Mouse (Mus musculus): Measurements from ENCODE around the gene Arf4.
A peak's percentile ranks its signal among the peaks of the same experiment; 100 is the strongest.
"Not testable (repeated sequence)": the region's sequence is repeated elsewhere in the genome, so short reads cannot be mapped to it uniquely, and the experiment has no call there.

The Arf4 gene

DNA sequence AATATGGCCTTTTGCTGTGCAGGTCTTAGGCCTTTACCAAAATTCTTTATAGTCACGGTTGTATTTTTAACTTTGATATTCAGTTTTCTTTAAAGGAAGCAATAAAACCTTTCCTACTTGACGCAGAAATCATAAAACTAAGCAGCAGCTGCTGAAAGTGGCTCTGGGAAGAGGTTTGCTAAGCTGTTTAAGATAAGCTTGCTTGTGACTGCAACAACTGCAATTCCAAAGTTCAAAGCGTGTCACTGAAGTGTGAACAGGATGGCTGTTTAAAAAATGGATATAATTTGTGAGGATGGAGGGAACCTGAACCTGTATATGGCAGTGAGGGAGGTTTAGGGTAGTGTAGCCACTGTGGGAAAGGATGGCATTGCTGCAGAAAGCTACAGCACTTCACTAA is 24.1 kb downstream of the Arf4 start:
- DNase-seq (ENCODE audit: low spot score in 2 of 2) = no peak

DNA sequence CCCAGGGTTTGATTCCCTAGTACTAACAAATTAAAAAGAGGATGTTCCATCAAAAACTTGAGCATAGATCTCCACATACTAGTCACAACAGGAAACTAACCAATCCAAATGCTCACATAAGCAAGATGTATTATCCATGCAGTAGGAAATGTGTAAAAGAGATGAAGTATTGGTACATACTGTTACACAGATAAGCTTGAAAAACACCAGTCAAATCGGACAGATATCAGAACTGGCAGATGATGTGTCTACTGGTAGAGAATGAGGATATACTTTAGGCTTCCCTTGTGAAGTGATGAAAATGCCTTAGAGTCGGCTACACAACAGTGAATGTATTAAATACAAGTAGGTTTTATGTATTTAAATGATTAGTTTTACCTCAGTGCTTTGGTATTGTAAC is 24.6 kb downstream of the Arf4 start:
- no peak for DNase-seq (ENCODE audit: low spot score in 2 of 2)

DNA sequence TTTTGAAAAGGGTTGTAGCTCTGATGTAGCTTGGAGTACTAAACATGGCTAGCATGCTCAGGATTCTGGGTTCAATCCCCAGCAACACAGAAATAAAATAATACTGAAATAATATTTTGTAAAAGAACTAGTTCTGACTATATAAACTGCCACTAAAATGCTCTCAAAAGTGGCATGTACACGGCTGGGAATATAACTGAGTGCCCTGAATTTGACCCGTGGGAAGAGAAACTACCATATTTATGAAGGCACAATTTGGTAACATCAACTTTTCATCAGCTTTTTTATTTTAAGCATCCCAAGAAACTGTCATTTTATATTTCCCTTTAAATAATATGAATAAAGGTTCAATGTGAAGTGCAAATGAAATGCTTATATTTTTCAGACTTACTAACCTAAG is 26.0 kb downstream of the Arf4 start:
- DNase-seq (ENCODE audit: low spot score in 2 of 2) = no peak

DNA sequence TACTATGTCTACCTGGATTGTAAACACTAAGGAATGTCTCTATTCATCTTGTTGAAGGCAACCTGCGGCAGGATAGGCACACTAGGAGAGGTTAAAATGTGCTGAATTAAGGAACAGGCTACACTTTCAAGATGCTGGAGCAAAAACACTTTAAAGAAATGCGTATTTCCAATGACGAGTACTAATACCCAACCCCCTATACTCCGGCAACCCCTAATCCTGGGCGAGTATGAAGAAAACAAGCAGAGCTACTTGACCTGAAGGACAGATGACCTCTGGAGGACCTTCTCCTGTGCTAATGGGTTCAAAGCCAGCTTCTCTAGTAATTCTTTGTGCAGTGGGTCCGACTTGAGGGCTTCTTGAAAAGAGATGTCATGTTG is 30.1 kb downstream of the Arf4 start:
- DNase-seq (ENCODE audit: low spot score in 2 of 2) = no peak

DNA sequence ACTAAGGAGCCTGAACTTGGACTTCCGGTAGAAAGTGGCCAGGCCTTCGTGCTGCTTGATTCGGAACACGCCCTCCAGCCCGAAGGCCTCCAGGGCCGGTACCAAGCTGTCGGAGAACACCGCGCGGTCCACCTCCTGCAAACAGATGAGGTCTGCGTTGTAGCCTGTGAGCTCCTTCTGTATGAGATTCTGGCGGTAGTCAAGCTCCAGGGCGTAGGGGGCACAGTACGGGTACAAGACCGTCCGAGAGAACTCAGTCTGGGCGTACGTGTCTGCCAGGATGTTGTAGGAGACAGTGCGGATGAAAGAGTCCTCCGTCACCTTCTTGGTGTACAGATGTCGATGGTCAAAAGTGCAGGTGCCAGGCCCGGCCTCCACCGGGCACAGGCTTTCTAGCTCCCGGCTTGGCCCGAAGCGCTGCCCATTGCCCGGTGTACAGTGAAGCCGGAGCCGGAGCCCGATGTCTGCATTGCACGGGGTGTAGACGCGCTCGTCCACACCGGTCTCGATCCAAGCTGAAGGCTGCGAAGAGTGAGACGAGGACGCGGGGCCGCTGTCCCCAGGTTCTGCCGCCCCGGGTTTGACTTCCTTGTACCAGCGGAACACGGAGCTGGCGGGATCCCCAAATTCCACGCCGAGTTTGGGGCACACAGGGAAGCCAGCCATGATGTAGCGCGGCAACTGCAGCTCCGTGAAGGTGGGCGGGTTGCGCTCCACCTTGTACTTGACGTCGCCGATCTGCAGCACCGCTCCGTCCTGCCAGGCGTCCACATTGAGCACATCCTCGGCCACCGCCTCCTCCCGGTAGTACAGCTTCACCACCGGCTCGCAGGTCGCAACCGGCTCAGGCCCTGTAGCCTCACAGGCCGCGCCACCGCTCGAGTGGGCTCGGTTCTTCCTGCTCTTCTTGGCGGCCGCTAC is 30.8 kb downstream of the Arf4 start:
- DNase-seq (ENCODE audit: low spot score in 2 of 2) = peak; percentile 21 to 43

DNA sequence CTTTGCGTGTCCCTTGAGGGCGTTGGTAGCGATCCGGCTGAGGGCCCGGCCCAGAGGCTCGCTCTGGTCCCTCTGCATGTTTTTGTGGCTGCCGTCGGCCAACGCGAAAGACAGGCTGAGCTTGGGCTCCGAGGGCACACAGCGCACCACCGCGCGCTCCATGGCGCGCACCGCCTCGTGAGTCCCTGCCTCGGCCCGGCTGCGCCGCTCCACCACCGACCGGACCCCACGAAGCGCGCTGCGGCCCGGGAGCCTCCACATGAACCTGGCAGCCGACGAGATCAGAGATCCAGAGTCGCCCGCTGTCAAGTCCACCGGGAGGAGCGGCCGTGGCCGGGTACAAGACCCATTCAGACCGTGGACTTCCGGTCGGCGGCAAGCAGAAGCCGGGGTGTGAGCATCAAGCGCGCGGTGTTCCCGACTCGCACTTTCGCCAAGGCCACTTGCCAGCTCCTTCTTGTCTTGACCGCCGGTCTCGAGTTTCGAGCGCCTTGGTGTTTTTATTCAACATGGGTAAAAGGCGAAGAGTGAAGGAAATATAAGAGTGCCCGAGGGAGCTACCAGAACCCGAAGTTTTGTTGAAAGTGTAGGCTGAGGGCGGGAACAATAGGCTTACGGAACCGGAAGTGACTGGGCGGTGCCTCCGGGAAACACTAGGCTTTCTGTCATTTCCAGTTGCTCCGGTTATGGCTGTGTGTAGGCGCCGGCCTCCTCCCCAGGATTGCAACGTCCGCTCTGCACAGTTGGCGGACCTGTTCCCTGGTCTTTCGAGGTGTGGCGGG is 31.6 kb downstream of the Arf4 start, which contains the start of gene Pde12:
Gene Pde12, minus strand, starts transcription at position 592 of the 782 bp plus-strand sequence.
- DNase-seq (ENCODE audit: low spot score in 2 of 2) = peak; percentile 52 to 77

DNA sequence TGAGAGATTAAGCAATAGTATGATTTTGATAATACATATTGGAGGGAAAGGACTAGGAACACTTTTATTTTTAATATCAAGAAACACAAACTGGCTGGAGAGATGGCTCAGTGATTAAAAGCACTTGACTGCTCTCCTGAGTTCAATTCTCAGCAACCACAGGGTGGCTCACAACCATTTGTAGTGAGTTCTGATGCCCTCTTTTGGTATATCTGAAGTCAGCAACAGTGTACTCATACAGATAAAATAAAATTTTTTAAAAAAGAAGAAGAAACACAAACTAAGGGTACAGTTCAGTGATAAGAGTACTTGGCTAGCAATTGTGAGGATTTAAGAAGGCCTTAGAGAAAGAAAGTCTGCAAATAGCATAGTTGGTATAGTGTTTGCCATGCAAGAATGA is 33.1 kb downstream of the Arf4 start:
- DNase-seq (ENCODE audit: low spot score in 2 of 2) = no peak

DNA sequence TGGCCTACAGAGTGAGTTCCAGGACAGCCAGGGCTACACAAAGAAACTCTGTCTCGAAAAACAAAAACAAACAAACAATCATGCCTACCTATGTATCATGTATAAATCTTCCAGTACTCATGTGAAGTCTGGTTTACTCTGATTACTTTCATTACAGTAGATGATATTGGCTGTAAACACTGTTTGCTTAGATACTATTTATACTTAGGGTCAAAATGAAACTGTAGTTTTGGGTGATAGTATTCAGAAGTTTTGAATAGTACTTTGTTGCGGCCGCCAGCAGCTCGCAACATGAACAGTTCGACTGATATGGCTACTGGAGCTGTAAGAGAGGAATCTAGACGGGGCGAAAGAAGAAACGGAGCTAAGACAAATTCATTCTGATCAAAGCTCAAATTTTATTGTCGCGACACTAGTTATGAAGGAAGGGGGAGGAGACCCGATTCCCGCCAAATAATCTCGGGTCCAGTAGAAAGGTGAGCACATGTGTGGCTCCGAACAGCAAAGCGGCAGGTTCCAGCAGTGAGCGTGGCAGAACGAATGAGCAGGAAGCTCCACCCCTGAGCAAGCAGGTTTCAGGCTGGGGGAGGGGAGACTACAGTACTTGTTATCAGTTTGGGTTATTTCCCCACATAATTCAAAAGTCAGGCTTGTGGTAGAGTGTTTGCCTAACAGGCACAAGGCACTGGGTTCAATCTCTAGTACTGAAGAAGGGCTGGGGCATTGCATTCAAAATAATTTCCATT is 34.2 kb downstream of the Arf4 start:
- not testable (repeated sequence) for DNase-seq (ENCODE audit: low spot score in 2 of 2)

DNA sequence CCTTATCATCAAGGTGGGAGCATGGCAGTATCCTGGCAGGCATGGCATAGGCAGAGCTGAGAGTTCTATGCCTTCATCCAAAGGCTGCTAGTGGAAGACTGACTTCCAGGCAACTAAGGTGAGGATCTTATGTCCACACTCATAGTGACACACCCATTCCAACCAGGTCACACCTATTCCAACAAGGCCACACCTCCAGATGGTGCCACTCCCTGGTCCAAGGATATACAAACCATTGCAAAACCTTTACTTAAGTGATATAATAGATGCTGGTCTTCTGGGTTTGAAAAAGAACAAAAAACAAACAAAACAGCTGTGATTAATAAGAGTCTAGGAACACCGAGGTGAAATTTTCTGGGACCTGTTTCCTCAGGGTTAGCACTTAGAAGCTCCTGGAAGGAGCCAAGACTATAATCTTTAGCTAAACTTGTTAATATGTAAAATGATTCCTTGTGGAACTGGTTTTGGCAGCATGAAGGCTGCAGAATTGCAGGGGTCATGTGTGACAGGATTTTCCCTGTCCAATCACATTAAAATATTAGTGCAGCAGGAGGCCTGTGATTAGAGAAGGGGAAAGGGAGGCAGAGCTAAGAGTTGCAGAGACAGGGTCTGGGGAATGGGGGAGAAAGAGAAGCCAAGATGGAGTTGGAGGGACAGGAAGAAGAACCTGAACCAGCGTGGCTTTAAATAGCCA is 36.7 kb downstream of the Arf4 start:
- not testable (repeated sequence) for DNase-seq (ENCODE audit: low spot score in 2 of 2)

DNA sequence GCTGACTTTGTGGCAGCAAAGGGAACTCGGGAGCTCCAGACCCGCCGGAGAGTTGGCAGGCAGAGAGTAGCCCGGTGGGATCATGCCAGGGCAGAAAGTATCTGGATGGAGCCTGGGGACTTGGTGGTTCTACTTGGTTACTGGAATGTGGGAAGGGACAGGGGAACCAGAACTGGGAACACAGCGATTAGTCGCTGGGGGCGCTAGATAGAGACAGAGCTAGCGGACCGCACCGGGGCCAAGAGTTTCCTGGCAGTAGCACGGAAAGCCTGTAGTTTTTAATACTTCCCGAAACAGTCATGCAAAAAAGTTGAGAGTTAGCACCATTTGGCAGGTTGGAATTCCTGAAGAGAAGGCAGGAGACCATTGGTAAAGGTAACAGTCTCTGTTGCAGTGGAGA is 37.5 kb downstream of the Arf4 start:
- DNase-seq (ENCODE audit: low spot score in 2 of 2) = peak; percentile 21 to 25

DNA sequence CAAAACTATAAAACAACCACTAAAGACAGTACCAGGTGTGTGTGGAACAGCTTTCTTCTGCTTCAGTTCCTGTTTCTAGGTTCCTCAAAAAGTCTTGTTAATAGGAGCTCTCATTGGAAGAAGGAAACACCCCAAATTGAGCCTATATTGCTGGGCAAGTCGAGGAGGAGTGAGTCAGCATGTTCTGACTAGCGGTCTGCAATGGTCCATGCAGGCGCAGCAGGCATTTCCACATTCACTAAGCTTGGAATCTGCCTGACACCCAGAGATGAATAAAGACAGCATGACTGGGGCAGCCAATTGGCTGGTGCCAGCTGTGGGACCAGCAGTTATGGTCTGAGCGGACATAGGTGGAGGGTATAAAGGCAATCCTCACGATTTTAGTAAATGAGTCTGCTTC is 37.9 kb downstream of the Arf4 start:
- no peak for DNase-seq (ENCODE audit: low spot score in 2 of 2)

DNA sequence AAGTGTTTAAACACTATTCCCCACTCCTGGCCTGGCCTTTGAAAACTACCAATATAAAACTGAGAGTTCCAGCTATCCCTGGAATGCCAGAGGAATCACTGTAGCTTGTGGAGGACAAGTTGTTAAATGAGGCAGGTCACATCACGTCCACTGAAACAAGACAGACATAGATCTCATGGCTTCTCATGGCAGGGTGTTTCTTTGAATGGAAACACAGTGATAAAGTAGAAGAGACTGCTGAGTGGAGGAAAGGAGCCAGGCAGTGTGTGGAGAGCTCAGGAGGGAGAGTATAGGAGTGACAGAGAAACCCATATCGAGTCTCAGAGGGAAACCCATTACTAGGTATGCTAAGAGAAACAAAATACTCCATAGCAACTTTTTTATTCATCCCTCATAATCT is 52.9 kb downstream of the Arf4 start:
- DNase-seq (ENCODE audit: low spot score in 2 of 2) = no peak

DNA sequence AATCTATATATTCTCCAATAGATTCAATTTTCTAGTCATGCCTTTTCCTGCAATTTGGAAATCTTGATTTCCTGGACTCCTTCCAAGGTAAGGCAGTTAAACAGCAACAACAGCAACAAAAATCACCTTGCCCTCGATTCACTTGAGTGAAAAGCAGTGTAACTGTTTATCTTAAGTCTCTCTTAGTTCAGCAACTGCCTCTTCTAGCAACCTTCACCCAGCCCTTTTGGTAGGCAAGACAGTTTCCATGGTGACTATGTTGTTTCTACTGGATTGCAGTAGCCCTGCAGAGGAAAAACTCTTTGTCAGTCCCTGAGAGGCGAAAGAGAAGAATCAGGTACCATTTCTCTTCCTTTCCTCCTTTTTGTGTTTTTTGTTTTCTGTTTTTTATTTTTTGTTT is 53.5 kb downstream of the Arf4 start:
- no peak for DNase-seq (ENCODE audit: low spot score in 2 of 2)

DNA sequence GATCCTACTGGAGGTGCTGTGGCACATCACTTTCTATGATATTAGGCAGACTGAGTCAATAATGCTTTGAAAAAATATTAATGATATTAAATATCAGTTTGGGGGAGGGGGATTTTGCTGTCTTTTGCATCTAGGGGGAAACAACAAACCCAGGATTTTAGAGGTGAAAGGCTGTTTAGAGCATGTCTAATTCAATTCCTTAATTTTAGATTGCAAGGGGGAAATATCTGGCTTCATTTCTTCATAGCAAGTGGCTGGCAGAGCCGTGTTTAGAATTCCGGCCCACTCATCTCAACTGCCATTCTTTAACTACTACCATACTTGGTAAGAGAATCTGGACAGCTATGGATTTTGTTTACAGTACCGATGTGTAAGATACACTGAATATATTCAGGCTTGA is 55.1 kb downstream of the Arf4 start, which contains the start of gene Dnah12:
Gene Dnah12, plus strand, starts transcription at position 301 of the 400 bp plus-strand sequence.
- DNase-seq (ENCODE audit: low spot score in 2 of 2) = no peak

DNA sequence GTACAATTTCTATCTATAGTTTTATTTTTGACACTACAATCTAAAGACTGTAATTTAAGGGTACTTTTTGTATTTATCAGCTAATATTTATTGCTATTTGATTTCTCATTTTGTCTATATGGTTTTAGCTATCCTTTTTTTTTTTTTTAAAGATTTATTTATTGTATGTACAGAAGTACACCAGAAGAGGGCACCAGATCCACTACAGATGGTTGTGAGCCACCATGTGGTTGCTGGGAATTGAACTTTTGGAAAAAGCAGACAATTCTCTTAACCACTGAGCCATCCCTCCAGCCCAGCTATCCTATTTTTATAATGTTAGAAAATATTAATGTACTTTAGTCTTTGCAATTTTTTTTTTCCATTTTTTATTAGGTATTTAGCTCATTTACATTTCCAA is 60.0 kb downstream of the Arf4 start:
- DNase-seq (ENCODE audit: low spot score in 2 of 2) = no peak

DNA sequence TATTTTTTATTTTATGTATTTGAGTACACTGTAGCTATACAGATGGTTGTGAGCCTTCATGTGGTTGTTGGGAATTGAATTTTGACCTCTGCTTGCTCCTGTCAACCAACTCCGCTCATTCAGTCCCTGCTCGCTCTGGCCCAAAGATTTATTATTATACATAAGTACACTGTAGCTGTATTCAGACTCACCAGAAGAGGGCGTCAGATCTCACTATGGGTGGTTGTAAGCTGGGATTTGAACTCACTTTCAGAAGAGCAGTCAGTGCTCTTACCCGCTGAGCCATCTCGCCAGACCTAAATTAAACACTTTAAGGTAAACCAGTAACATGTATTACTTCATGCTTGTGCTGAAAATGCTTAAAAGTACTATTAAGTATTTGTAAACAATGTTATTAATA is 67.4 kb downstream of the Arf4 start:
- DNase-seq (ENCODE audit: low spot score in 2 of 2) = not testable (repeated sequence)

All from cerebellum, postnatal 4 days (tissue).